Mouse (Mus musculus) embryo, embryonic 10 days (tissue): ENCODE results near the gene Kcnh6.
"Not testable (repeated sequence)": the region's sequence is repeated elsewhere in the genome, so short reads cannot be mapped to it uniquely, and the experiment has no call there.

Experiments
- DNase-seq: peaks from one replicate; pipeline ENCODE4 v3.0.0-alpha.2; 2015; ENCODE audit warnings: low spot score

Kcnh6 gene

DNA sequence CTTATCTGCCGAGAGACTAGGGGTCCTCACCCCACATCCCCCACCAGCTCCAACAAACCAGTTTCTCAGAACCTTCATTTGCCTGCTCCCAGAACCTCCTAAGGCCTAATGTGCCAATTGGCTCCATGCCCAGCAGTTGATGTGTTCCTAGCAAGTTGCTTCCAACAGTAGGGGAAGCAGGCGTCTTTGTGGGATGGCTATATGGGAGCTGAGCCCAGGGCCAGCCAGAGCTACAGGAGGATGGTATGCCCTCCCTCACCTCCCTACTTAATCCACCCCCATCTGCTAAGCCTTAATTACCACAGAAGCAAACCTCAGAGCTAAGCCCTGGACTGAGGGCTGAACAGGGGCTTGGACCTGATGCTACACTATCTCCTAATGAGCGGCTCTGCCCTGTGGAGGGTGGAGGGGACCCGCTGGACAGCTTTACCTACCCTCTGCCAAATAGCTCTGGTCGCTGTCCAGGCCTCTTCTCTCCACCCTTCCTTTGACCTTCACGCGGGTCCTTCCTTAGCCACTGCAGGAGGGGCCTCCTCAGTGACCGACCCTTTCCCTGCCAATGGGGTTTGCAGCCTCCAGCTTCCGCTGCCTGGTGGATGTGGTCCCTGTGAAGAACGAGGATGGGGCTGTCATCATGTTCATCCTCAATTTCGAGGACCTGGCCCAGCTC, 5.8 kb downstream of the Kcnh6 start:
- no peak for DNase-seq

DNA sequence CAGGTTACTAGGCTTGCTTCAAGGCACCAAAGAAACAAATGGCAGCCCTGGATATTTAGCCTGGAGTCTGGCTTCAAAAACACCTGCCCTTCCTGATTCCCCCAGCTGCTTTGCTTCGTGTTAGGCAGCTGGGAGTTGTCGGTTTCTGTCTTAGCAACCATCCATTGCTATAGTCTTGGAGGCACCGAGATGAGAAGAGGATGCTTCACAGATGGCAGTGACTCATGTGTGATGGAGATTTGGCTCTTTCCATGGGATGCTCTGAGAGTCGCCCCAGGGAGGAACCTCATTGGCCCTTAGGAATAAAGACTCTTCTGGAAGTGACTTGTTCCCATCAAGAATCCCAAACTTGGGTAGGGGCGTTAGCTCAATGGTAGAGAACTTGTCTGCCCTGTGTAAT, 8.5 kb downstream of the Kcnh6 start:
- DNase-seq: no peak

DNA sequence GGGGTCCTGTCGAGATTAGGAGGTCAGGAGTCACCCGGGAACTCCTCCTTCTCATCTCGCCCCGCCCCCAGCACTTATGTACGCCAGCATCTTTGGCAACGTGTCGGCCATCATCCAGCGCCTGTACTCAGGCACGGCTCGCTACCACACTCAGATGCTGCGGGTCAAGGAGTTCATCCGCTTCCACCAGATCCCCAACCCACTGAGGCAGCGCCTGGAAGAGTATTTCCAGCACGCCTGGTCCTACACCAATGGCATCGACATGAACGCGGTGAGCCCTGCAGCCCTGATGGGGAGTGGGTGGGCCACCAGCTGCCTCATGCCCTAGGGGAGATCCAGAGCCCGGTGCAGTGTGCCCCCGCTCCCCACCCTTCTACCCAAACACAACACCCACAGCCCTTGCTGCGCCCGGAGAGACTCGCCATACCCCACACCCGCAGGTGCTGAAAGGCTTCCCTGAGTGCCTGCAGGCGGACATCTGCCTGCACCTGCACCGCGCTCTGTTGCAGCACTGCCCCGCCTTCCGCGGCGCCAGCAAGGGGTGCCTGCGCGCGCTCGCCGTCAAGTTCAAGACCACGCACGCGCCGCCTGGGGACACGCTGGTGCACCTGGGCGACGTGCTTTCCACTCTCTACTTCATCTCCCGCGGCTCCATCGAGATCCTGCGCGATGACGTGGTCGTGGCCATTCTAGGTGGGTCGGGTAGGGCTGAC, 12.3 kb downstream of the Kcnh6 start:
- DNase-seq: peak; percentile 52

DNA sequence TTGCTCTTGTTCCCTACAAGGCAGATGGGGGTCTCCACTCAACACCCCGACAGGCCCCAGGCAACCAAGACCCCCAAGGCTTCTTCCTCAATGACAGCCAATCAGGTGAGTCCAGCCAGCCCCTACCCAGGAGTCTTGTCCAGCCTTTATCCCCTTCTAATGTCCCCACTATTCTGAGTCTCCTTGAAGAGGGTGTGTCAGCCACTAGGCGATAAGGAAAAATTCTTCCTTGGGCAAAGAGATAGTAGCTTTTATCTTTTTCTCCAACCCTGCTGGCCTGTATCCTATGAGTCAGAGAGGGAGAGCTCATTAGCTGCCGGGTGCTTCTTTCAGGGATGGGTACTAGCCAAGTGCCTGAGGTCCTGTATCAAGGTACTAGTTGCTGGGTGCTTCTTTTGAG, 17.9 kb downstream of the Kcnh6 start:
- DNase-seq: no peak

DNA sequence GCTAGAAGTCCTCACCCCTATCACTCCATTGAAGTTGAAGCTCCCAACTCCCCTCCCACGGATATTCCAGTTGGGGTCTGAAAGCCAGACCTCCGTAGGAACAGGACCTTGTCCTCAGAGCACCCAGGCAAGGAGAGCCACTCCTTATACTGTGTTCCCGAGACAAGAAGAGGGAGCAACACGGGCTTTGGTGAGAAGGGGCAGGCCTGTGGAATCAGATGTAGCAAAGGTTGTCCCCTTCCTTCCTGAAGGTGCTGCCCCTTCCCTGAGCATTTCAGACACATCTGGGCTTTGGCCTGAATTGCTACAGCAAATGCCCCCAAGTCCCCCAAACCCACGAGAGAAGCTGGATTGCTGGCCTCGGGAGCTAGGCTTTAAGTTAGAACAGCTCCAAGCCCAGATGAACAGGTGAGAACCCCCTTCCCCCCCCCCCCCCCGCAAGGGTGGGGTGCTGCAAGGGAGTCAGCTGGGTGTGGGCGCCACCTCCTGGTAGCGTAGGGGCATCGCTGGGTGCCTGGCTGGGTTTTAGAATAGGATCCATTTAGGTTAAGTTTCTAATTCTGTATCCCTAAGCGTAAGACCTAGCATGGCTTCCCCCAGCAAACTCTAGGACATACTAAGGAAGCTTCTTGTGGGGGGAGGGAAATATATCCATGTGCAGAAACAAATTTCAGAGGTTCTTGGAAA, 18.7 kb downstream of the Kcnh6 start:
- DNase-seq: peak; percentile 48

DNA sequence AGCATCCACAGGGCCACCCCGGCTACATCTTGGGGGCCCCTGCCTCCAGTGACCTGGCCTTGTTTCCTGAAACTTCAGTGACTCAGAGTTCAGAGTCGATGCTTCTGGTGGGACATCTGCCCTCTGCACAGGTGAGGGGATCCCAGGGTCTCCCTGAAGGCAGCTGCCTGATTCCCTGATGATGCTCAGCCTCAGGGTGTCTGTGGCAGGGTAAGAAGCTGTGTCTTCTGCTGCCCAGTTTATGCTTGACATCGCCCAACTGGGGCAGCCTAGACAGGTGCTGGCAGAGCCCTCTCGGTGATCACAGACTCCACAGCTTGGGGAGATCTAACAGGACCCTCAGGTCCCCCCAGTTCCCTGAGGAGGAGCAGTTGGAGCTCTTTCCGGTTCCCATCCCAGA, 19.7 kb downstream of the Kcnh6 start:
- DNase-seq: no peak

DNA sequence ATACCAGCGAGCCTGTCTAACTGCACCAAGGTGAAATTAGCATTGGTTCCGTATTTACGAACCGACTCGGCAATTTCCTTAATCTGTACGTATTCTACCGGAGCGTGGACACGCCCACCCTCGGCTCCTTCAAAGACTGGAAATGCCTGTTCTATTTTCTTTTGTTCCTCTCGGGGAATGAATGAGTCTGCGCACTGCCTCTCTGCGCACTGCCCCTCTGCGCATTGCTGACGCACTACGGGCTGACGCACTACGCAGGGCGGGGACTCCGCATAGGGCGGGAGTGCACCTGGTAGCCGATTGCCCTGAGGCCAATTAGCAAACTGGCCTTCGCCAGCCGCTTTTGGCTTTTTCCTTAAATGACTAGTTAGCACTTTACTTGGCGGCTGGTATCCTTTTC, 24.1 kb downstream of the Kcnh6 start:
- DNase-seq: not testable (repeated sequence)

DNA sequence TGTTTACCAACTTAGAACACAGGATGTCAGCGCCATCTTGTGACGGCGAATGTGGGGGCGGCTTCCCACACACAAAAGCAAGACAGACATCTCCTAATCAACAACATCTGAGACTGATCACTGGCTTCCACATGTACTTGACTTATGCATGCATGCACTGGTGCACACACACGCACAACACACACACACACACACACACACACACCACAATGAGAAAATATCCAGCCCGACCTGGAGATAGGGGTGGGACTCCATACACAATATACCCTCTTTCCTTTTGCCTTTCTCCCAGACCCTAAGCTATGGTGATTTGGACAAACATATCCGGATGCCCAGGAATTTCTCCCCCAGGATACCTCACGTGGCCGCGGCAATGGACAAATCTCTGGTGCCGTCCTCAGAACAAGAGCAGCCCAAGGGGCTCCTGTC, 25.6 kb downstream of the Kcnh6 start:
- peak; percentile 61 for DNase-seq

DNA sequence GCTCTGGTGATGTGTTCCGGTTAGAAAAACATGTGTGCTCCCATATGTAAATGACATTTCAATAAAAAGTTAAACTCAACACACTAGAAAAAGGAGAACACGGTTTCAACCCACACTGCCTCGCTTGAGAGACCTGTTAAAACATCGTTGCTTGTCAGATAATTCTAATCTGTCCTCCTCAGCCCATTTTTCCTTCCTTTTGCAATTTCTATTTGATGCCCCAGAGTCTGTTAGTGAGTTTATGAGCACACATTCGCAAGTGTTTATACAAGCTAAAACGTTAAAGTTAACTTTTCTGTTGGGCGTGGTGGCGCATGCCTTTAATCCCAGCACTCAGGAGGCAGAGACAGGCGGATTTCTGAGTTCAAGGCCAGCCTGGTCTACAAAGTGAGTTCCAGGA, 27.1 kb downstream of the Kcnh6 start:
- no peak for DNase-seq

DNA sequence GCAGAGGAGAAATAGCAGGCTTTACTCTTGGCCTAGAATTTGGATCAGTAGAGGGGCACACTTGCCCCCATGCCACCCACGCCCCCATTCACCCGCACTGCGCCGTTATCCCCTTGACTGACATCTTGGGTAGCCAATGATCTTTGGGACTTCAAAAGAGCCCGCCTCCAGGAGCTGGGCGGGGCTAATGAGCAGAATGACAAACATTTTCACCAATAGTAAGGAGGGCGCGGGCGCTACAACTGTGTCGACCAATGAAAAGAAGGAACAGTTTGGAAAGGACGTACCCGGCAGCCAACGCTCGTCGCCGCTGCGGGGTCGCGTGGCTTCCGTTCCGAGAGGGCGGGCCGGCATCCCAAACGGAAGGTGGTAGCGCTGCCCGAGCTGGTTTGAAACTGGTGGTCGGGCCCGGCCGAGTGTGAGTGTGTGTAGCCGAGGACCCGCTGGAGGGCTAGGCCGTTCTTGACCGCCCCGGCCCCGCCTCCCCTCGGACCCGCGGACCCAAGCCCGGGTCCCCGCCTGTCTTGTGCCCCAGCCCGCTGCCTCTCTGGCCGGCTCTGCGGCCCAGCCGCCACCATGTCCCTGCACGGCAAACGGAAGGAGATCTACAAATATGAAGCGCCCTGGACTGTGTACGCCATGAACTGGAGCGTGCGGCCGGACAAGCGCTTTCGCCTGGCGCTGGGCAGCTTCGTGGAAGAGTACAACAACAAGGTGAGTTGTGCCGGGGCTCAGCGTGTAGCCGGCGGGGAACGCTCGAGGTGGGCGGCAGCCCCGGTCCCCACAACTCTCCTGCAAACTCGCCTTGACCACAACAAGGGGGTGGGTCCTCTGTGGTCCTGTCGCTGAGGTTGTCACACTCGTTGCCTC, 28.9 kb downstream of the Kcnh6 start, which contains the start of gene Dcaf7:
Gene Dcaf7, plus strand, starts transcription at position 325 of the 870 bp plus-strand sequence.
- DNase-seq: peak; percentile 99

DNA sequence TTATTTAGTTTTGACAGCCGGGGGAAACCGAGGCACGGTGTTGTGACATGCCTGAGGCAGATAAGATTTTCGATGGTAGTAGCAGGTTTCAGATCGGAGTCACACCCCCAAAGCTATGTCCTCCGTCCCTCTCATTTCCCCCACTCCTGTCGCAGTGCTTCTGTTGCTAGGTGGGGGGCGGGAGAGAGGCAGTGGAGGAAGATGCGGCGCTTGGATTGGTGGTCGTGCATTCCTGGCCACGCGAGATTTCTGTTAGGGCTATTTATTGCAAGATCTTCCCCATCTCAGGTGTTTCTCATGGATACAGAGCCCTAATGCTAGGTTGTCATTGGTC, 29.5 kb downstream of the Kcnh6 start:
- peak; percentile 69 for DNase-seq

DNA sequence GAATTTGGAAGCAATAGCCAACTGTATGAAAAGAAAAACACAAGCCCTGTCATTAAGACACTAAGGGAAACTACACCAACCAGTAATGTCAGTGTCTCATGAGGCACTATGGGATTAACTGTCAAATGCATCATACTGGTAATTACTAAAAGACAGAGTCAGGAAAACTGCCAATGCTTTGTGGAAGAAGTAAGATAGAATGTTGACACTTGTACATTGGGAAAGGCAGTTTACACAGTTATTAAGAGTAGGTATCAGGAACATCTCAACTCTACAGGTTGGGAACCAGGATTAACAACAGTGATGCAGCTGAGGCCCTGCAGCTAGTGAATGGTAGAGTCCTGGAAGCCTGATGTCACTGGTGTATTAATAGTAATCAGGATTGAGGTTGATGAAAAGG, 36.4 kb downstream of the Kcnh6 start:
- DNase-seq: no peak

DNA sequence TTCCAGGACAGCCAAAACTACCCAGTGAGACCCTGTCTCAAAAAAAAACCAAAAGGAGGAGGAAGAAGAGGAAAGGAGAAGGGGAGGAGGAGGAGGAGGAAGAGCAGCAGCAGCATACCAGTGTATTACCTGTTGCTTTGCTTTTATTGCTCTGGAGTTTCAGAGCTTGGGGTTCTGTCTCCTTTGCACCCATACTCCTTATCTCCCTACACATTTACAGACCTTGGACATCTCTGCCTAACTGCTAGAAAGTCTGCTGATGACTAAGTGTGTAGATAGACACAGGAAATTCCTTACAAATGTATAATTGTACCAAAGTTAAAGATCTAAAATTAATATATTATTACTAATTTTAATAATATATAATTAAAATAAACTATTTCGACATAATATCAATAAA, 37.3 kb downstream of the Kcnh6 start:
- DNase-seq: no peak

DNA sequence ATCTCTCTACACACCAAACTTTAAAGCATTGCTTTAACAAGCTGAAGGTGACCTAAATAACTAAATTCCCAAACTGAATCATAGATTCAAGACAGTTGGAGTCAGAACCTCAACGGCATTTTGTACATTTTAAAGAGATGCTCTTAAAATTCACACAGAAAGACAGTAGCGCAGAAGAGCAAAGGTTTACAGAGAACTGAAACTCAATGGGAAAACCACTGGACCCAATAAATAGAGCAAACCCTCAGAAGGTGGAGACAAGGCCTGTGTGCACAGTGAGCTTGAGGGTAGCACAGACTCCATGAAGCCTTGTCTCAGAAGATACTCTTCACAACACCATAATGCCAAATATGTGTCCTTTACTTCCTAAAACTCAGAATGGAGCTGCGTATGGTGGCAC, 37.9 kb downstream of the Kcnh6 start:
- no peak for DNase-seq

DNA sequence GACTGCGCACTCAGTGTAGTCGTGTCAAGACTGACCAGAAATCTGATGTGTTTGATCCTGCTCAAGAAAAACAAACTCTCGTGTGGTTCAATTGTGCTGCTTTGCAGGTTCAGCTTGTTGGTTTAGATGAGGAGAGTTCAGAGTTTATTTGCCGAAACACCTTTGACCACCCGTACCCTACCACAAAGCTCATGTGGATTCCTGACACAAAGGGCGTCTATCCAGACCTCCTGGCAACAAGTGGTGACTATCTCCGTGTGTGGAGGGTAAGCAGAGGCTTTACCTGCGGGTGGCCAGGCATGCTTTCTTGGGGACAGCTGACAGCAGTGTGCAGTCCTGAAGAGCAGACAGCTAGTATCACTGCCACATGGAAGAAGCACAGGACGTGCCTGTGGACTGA, 38.7 kb downstream of the Kcnh6 start:
- DNase-seq: no peak

DNA sequence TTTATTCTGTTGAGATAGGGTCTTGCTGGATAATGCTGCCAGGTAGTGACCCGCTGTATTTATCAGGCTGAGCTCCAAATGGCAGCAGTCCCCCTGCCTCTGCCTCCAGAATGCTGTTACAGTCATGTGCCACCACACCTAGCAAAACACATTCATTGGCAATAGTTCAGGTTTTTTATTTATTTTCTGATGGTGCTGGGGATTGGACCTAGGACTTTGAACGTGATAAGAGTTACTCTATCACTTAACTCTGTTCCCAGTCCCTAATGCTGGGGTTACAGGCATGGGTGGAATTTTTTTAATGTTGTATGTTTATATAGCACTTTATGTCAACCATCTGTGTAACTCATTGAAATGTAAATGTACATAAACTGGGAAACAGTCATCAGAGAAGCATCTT, 46.0 kb downstream of the Kcnh6 start:
- no peak for DNase-seq

DNA sequence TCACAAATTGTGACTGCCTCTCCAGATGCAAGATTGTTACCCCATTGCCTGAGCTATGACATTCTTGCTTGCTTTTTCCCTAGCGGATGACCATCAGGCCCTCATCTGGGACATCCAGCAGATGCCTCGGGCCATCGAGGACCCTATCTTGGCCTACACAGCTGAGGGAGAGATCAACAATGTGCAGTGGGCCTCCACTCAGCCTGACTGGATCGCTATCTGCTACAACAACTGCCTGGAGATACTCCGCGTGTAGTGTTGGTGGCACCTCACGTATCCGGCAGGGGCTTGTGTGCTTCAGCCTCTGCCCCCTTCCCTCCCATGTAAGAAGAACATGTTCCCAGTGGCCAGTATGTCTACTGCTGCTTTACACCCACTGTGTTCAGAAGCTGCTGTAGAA, 46.7 kb downstream of the Kcnh6 start:
- no peak for DNase-seq

DNA sequence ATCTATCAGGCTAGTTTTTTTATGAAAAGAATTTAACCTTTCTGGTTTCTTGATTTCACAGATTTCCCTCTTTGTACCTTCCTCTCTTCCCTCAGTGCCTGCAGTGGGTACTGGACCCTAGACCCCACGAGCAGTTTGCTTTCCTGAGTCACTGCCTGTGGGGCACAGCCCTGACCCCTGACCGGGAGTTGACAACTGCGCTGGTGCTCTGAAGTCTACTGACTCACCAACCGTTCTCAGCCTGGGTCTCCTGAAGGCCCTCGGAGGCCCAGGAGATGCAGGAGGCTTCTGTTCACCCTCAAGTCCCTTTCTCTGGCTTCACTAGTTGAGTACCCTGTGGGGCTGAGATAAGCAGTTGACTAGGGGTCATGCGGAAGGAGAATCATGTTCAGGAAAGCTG, 47.4 kb downstream of the Kcnh6 start:
- no peak for DNase-seq

DNA sequence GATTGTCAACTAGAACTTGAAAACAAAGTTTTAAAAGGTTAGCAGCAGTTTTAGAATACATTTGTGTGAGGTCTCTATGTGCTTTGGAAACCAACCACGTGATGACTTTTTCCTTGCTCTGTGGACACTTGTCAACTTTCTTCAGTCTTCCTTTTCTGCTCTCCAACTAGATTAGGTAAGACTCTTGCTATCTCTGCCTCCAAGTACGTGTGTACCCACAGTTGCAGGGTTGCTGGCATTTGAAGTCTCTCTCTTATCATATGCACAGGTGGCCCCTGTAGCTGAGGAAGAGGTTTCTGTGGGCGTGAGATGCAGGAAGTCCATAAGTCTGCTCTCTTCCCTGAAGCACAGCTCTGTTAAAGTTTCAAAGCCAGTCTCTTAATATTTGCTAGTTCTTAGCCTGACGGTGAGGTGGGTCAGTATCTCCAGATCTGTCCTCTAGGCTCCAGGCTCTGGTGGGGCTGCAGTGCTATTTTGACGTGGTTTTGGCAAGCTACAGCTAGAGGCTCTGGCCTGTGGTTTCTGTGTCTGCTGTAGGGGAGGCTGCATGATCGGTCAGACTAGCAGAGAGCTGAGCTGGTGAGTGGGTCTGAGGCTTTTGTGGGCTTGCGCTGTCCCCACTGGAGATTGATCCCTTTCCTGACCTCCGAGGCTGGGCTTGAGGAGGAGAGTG, 49.0 kb downstream of the Kcnh6 start:
- no peak for DNase-seq

DNA sequence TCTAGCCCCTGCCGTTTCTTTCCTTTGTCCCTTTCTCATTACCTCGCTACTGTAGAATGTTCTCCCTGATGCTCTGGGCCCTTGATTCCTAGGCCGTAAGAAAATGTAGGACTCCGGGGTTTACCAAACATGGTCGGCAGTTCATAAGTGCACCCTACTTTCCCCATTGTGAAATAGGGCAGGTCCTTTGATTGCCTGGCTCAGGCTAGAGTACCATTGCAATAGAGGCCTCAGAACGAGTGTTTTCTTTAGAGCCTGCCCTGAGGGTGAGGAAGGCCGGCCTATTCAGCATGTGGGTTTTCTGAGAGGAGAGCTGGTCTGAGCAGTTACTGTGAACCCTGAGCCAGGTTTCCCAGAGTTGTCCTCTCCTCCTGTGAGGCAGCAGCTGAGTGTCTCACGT, 50.1 kb downstream of the Kcnh6 start:
- DNase-seq: no peak

DNA sequence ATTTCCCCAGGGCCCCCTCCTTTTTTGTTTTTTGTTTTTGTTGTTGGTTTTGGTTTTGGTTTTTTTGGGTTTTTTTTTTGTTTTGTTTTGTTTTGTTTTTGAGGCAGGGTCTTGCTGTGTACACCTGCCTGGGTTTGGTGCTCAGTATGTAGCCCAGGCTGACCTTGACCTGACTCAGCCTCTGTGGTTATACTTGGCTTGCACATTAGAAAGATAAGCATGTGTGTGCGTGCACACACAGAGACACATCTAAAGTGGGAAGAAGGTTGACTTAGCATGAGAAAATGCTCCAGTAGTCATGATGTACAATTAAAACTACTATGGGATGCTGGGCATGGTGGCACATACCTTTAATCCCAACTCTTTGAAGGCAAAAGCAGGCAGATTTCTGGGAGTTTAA, 52.6 kb downstream of the Kcnh6 start:
- no peak for DNase-seq

DNA sequence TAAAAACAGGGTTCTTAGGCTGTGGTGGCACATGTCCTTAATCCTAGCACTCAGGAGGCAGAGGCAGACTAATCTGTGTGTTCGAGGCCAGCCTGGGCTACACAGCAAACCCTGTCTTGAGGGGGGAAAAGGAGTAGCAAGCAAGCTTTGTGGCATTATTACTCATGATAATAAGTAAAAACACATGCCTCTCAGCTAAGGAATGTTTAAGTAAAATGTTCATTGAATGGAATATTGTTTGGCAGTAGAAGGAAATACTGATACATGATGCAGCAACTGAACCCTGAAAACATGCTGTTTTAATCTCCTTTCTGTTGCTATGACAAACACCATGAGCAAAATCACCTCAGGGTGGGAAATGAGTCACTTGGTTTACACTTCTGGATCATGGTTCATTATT, 53.4 kb downstream of the Kcnh6 start:
- no peak for DNase-seq
